Mouse (Mus musculus) thymus, postnatal 14 days (tissue): ENCODE data around the gene Akirin1.

ENCODE experiments used
- DNase-seq: peaks from one replicate; pipeline ENCODE4 v3.0.0; 2021

The Akirin1 gene

GRCm38 (mm10) chr4:123750152-123750651 is at the start of gene Akirin1:
Gene Akirin1 (minus strand): TSS chr4:123750345.
- DNase-seq: peak; percentile 99

- DNase-seq: no peak
Measured at GRCm38 (mm10) chr4:123797856-123798255, 47.7 kb upstream of the Akirin1 start.

DNA sequence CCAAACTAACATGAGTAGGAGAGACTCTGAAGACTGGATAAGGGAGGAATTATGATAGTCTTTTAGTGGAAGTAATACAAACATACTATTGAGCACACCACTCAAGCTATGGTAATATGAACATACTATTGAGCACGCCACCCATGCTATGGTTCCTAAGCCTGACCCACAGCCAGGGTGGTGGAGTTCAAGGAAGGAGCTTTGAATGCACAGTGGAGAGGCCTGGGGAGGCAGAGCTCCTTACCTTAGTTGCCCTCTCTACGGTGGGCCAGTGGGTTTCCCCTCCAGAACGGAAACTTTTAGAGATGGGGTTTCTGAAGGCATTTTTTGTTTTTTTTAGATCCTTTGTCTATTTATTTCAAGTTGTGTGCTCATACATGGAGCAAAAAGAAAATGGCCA is 47.3 kb upstream of the Akirin1 start:
- DNase-seq: no peak

GRCm38 (mm10) chr4:123795057-123795456 is 44.9 kb upstream of the Akirin1 start:
- no peak for DNase-seq

- DNase-seq: no peak
Measured at GRCm38 (mm10) chr4:123793136-123793535, 43.0 kb upstream of the Akirin1 start.

DNA sequence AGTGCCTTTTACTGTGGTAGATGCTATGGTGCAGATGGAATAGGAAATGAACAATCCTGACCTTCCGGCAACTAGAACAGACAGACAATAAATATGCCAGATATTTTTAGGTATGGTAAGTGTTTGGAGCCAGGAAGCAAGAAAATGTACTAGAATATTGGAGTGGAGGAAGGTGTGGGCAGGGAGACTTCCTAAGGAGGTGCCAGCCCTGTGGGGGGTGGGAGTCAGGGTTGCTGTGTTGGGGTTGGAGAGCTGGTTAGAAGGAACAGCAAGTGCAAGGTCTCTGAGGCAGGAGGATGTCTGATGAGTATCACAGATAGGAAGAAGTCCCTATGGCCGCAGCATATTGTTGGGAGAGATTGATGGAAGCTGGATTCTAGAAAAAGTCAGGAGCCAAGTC is 42.5 kb upstream of the Akirin1 start:
- DNase-seq: no peak

GRCm38 (mm10) chr4:123787191-123787985 is 37.2 kb upstream of the Akirin1 start, which contains the start of gene Rhbdl2:
Gene Rhbdl2 (plus strand): TSS chr4:123787874.
- no peak for DNase-seq

DNA sequence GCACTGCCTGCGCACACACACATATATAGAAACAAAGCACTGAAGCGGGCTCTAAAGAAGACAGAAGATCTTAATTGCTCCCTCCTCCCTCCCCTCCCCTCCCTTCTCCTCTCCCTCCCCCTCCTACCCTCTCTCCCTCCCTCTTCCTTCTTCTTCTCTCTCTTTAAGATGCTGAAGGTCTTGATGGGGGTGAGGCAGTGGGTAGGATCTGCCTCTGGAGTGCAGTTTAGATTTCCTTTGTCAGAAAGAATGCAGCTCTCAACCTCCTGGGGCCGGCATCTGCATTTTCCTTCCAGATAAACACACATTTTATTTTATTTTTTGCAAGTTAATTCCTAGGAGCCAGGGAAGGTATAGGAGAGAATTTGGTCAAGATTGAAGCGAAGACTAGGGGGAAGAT is 18.1 kb upstream of the Akirin1 start:
- DNase-seq: no peak

DNA sequence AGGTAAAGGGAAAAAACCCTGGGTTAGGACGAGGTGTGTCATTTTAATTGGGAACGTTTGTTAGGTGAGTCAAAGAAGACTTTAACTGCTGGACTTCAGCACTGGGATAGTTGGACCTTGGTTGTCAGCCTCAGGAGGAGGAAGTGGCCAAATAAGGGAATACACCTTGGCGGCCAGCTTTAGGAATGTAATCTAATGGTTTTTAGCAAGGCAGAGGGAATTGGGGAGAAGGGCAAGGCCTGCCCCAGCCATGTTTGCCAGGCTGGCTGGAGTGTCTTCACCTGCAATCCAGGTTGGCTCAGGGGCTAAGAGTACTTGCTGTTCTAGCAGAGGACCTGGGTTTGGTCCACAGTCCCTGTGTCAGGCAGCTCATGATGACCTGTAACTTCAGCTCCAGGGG is 17.7 kb upstream of the Akirin1 start:
- DNase-seq: no peak

DNA sequence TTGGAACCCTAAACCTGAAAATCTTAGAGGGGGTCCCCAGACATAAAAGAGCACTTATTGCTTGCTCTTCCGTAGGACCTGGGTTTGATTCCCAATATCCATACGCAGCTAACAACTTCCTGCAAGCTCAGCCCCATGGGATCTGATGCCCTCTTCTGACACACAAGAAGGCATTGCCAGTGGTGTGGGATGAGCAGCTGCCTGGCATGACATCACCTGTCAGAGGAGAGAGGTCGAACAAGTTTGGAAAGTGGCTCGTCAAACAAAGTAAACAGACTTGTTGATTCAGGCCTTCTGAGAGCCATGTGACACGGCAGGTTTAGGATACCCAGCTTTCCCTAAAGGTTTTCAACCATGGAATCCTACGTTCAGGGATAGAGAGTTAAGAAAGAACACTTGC is 14.9 kb upstream of the Akirin1 start:
- DNase-seq: no peak

DNA sequence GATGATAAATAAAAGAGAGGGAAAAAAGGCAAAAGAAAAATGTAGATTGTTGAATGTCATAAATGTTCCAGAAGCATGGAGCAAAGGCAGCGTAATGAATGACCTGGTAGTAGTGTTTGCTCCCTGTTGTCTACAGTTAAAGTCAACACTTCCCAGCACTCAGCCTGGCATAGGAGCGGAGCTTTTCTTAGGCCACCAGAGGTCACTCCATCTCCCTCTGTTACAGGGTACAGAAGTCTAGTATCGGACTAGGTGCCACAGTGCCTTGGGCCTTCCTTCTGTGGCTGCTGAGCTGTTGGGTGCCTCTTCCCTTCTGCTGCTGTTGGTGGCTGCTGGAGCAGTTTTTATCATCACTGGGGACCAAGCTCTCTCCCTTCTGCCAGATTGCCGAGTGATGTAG is 8.2 kb upstream of the Akirin1 start:
- peak; percentile 22 for DNase-seq

GRCm38 (mm10) chr4:123750707-123751312 is 665 bp upstream of the Akirin1 start:
- peak; percentile 17 for DNase-seq

DNA sequence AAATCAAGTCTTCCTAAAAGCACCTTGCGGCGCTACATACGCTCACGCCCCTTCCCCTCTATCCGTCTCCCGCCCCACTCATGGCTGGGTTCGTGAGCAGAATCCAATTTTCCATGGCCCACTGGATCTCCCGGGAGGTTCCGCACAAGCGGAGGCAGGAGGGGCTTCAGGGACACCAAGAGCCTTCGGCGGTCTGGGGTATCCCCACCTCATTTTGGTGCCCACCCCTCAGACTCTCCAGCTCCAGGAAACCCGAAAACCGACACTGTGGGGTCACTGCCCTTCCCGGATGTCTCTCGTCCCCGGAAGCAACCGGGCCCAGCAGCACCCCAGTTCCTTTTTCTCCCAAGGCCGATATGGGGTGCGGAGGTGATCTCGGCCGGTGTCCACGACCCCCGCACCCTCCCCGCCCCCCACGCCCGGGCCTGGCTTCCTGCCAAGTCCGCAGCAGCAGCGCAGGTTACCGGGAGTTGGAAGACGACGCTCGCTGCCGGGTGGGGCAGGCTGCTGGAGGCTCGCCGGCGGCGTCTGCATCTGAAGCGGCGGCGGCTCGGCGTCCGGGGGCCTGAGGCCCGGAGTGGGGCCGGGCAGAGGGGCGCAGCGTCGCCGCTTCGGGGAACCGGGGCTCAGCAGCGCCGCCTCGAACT is 538 bp downstream of the Akirin1 start:
- no peak for DNase-seq

DNA sequence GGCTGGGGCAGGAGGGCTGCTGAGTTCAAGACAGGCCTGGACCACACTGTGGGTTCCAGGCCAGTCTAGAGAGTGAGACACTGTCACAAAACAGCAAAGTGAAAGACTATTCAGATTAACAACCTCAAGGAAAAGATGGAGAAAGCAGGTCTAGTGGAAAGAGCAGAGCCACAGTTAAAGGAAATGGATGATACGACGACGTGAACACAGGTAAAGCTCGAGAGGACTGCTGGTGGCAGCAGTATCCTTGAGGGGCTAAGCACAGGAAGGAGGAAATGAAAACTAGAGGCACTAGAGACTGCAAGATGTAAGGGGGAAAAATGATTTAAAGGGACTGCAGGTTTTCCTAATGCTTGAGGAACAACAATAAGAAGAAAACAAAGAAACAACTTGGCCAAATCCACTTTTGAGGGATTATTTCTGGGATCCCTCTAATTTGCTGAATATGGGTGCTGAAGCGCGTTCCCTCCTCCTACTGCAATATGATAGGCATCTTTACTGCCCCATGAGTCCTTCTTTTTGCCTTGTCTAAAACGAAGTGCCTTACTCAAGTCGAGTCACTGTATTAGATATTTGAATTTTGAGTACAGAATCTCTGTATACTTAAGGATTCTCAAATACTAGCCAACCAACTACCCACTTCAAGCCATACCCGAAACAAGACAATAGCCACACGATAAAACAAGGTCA is 1.3 kb downstream of the Akirin1 start:
- DNase-seq: peak; percentile 34

DNA sequence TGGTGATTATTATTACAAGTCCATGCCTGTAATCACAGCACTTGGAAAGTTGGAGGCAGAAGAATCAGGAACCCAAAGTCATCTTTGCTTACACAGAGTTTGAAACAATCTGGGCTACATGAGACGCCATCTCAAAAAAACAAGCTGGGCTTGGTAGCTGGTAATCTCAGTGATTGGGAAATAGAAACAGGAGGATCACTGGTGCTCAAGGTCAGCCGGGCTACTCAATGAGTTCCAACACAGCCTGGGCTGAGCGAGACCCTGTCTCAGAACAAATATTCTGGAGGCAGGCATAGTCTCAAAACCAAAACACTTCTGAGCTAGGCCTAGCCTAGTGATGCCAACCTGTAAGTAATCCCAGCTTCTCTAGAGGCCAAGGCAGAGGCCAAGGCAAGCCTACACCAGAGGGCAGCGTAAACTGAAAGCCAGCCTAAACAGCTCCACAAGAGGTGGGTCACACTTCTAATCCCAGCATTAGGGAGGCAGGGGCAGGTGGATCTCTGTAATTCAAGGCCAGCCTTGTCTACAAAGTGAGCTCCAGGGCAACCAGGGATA is 4.8 kb downstream of the Akirin1 start:
- no peak for DNase-seq

GRCm38 (mm10) chr4:123742891-123743290 is 7.3 kb downstream of the Akirin1 start:
- DNase-seq: peak; percentile 35

- DNase-seq: no peak
Measured at GRCm38 (mm10) chr4:123738708-123739107, 11.4 kb downstream of the Akirin1 start.

- no peak for DNase-seq
Measured at GRCm38 (mm10) chr4:123733532-123733931, 16.6 kb downstream of the Akirin1 start.

DNA sequence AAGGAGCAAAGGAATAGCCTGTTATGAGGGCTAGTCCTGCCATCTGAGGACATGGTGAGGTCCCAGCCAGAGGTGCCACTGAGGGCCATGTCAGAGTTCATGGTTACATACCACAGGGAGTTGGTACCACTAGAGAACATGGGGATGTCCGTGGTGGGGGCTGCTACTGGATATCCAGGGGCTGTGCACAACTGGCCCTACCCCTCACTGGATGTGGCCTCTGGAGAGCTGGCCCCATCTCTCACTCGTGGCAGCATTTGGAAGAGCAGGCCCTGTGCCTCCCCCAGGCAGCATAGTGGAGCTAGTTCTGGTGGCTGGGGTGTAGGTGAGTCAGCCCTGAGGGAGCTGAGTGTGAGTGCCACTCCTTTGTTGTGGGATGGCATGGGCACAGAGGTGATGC is 17.2 kb downstream of the Akirin1 start:
- DNase-seq: no peak

- DNase-seq: no peak
Measured at GRCm38 (mm10) chr4:123732163-123732910, 17.8 kb downstream of the Akirin1 start.

GRCm38 (mm10) chr4:123721761-123722160 is 28.4 kb downstream of the Akirin1 start:
- DNase-seq: no peak

GRCm38 (mm10) chr4:123718434-123718780 is 31.7 kb downstream of the Akirin1 start:
- no peak for DNase-seq
